Mouse (Mus musculus) Muller cell, postnatal 12 days (primary cell): Measurements from ENCODE around the gene Gadl1.
"Not testable (repeated sequence)": the region's sequence is repeated elsewhere in the genome, so short reads cannot be mapped to it uniquely, and the experiment has no call there.

Experiments used
- DNase-seq: peaks from one replicate; pipeline ENCODE4 v3.0.0-alpha.2; 2015; ENCODE audit errors: inconsistent ontology term

Gene Gadl1

GRCm38 (mm10) chr9:116018586-116018985, 109.3 kb downstream of the Gadl1 start:
- no peak for DNase-seq

- DNase-seq, result no peak
Measured at GRCm38 (mm10) chr9:116025371-116025770, 116.1 kb downstream of the Gadl1 start.

- DNase-seq, result no peak
Measured at GRCm38 (mm10) chr9:116029076-116029475, 119.8 kb downstream of the Gadl1 start.

GRCm38 (mm10) chr9:116032711-116033110, 123.5 kb downstream of the Gadl1 start:
- no peak for DNase-seq

- no peak for DNase-seq
Measured at GRCm38 (mm10) chr9:116038275-116038674, 129.0 kb downstream of the Gadl1 start.

GRCm38 (mm10) chr9:116039981-116040380, 130.7 kb downstream of the Gadl1 start:
- no peak for DNase-seq

GRCm38 (mm10) chr9:116040852-116041251, 131.6 kb downstream of the Gadl1 start:
- DNase-seq, result not testable (repeated sequence)

- no peak for DNase-seq
Measured at GRCm38 (mm10) chr9:116041369-116041768, 132.1 kb downstream of the Gadl1 start.

GRCm38 (mm10) chr9:116041787-116042186, 132.5 kb downstream of the Gadl1 start:
- peak; percentile 56 for DNase-seq

GRCm38 (mm10) chr9:116049985-116050384, 140.7 kb downstream of the Gadl1 start:
- DNase-seq, result no peak

- no peak for DNase-seq
Measured at GRCm38 (mm10) chr9:116053976-116054375, 144.7 kb downstream of the Gadl1 start.

GRCm38 (mm10) chr9:116058475-116058874, 149.2 kb downstream of the Gadl1 start:
- DNase-seq, result no peak

- peak; percentile 39 for DNase-seq
Measured at GRCm38 (mm10) chr9:116059156-116059555, 149.9 kb downstream of the Gadl1 start.

GRCm38 (mm10) chr9:116060691-116061090, 151.4 kb downstream of the Gadl1 start:
- peak; percentile 20 for DNase-seq

GRCm38 (mm10) chr9:116064774-116065173, 155.5 kb downstream of the Gadl1 start:
- DNase-seq, result no peak

- not testable (repeated sequence) for DNase-seq
Measured at GRCm38 (mm10) chr9:116071561-116071960, 162.3 kb downstream of the Gadl1 start.

GRCm38 (mm10) chr9:116076163-116076562, 166.9 kb downstream of the Gadl1 start:
- no peak for DNase-seq

GRCm38 (mm10) chr9:116076946-116077345, 167.7 kb downstream of the Gadl1 start:
- DNase-seq, result no peak

GRCm38 (mm10) chr9:116077419-116077818, 168.2 kb downstream of the Gadl1 start:
- no peak for DNase-seq

GRCm38 (mm10) chr9:116081781-116082180, 172.5 kb downstream of the Gadl1 start:
- DNase-seq, result no peak

- no peak for DNase-seq
Measured at GRCm38 (mm10) chr9:116083300-116083699, 174.0 kb downstream of the Gadl1 start.

- DNase-seq, result no peak
Measured at GRCm38 (mm10) chr9:116083726-116084323, 174.6 kb downstream of the Gadl1 start.

- no peak for DNase-seq
Measured at GRCm38 (mm10) chr9:116084324-116084931, 175.2 kb downstream of the Gadl1 start.

- no peak for DNase-seq
Measured at GRCm38 (mm10) chr9:116085999-116086398, 176.7 kb downstream of the Gadl1 start.
